Mouse (Mus musculus): ENCODE measurements around the gene Bcam.

- TF ChIP-seq CTCF (IDR thresholded peaks at IDR 0.05; ENCODE audit: low read depth, low read length) = peak; percentile 70
- TF ChIP-seq POLR2A (IDR thresholded peaks at IDR 0.05; ENCODE audit: extremely low read depth, insufficient read depth, low read length) = no peak
These were observed 18.2 kb downstream of the Bcam start for GRCm38 (mm10) chr7:19752652-19753051.
